Mouse (Mus musculus): Measurements from ENCODE around the gene Cmah. TPM values are rescaled to one million over a fixed set of nuclear protein-coding genes. Genes with fewer than 3 reads are reported as not detected.

Cmah gene
- polyA plus RNA-seq, 1 experiment from 2014 or later = 0.37 TPM

- Histone ChIP-seq H3K27ac (ENCODE audit: low read depth, low read length) (no peak overlapping the region), H3K9ac (ENCODE audit: low read length) (no peak overlapping the region), H3K4me2 (ENCODE audit: low read depth, low read length, severe bottlenecking) (no peak overlapping the region), H3K4me1 (replicated peaks; ENCODE audit: control insufficient read depth, insufficient read depth, low read length) (no peaks in the 10 kb centered on the region), H3K36me3 (ENCODE audit: control insufficient read depth, insufficient read depth, low read length) (no peaks in the 10 kb centered on the region), H3K4me3 (ENCODE audit: low read depth, low read length) (no peak overlapping the region), H3K9me3 (ENCODE audit: control insufficient read depth, low read length) (no peaks in the 10 kb centered on the region), H3K27me3 (ENCODE audit: control insufficient read depth, insufficient read depth, low read length) (no peaks in the 10 kb centered on the region)
- no peak for ATAC-seq (replicated peaks; ENCODE audit: low FRiP score)
- WGBS = 90% methylated on average over 8 of the region's 8 CpGs
- DNase-seq (ENCODE audit: low spot score) = no peak
Measured at GRCm38 (mm10) chr13:24311011-24311940, 15.9 kb upstream of the Cmah start.

DNA sequence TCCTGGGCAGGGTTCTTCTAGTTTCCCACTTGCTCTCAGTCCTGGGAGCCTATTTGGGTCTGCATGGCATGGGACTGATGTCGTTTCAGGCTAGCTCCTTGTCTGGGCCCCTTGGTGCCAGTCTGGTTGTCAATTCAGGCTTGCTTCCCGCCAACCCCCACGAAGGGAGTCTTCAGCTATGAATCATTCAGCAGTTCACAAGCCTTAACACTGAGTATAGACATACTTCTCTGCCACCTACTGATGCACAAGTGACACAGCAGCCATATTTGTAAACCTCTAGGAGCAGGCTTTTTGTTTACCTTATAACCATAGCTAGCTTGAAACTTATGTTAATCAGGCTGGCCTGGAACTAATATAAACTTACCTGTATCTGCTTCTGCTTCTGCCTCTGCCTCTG lies 10.6 kb upstream of the Cmah start:
- H3K4me3 ChIP-seq (ENCODE audit: low read depth, low read length) = no peak overlapping the region
- no peaks in the 10 kb centered on the region for H3K36me3 ChIP-seq (ENCODE audit: control insufficient read depth, insufficient read depth, low read length)
- H3K27ac ChIP-seq (ENCODE audit: low read depth, low read length) = no peak overlapping the region
- H3K4me1 ChIP-seq (replicated peaks; ENCODE audit: control insufficient read depth, insufficient read depth, low read length) = no peaks in the 10 kb centered on the region
- ATAC-seq (replicated peaks; ENCODE audit: low FRiP score) (no peak), DNase-seq (ENCODE audit: low spot score) (no peak)
- H3K27me3 ChIP-seq (ENCODE audit: control insufficient read depth, insufficient read depth, low read length) = no peaks in the 10 kb centered on the region
- 82% methylated on average over 3 of the region's 3 CpGs for WGBS
- no peak overlapping the region for H3K4me2 ChIP-seq (ENCODE audit: low read depth, low read length, severe bottlenecking)
- no peak overlapping the region for H3K9ac ChIP-seq (ENCODE audit: low read length)
- no peaks in the 10 kb centered on the region for H3K9me3 ChIP-seq (ENCODE audit: control insufficient read depth, low read length)

DNA sequence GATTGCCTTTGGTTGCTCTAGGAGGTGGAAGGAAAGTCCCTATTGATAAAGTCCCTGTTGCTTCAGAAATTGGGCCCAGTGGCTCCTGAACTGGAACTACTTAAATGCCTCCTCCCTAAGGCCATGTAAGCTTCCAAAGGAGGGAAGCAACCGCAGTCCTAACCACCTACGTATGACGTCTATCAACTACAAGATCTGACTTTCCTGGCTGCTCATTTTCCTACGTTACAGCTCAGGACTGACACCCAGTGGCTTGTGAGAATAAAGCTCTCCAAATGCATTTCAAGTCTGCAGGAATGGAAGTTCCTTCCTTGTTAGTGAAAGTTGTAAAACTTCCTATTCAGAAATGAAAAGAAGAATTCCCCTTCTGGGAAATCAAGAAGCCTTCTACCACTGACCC lies 8.6 kb upstream of the Cmah start:
- Histone ChIP-seq H3K27me3 (ENCODE audit: control insufficient read depth, insufficient read depth, low read length) (no peaks in the 10 kb centered on the region), H3K9me3 (ENCODE audit: control insufficient read depth, low read length) (no peaks in the 10 kb centered on the region), H3K36me3 (ENCODE audit: control insufficient read depth, insufficient read depth, low read length) (no peaks in the 10 kb centered on the region), H3K27ac (ENCODE audit: low read depth, low read length) (no peak overlapping the region), H3K4me2 (ENCODE audit: low read depth, low read length, severe bottlenecking) (no peak overlapping the region), H3K4me3 (ENCODE audit: low read depth, low read length) (no peak overlapping the region), H3K9ac (ENCODE audit: low read length) (no peak overlapping the region), H3K4me1 (replicated peaks; ENCODE audit: control insufficient read depth, insufficient read depth, low read length) (no peaks in the 10 kb centered on the region)
- no peak for DNase-seq (ENCODE audit: low spot score)
- ATAC-seq (replicated peaks; ENCODE audit: low FRiP score) = no peak
- WGBS = 42% methylated on average over 4 of the region's 4 CpGs

DNA sequence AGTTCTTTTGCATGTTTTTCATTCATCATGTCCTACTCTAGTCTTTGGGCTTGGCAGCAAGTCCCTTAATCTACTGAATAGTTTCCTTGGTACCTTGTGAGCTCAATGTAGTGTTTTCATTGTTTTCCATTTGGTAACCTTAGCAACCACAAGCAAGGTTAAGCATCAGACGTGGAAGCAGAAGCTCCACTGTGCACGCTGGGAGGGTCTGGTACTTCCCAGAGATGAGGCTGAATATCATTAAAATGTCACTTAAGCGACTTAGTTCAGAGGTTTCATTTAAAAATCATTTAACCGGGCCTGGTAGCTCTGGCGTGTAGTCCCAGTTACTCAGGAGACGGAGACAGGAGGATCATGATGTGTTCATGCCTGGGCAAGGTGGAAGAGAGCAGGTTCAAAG lies 5.9 kb upstream of the Cmah start:
- no peak for ATAC-seq (replicated peaks; ENCODE audit: low FRiP score)
- H3K27me3 ChIP-seq (ENCODE audit: control insufficient read depth, insufficient read depth, low read length) = no peaks in the 10 kb centered on the region
- no peak overlapping the region for H3K4me3 ChIP-seq (ENCODE audit: low read depth, low read length)
- no peaks in the 10 kb centered on the region for H3K4me1 ChIP-seq (replicated peaks; ENCODE audit: control insufficient read depth, insufficient read depth, low read length)
- DNase-seq (ENCODE audit: low spot score) = no peak
- no peaks in the 10 kb centered on the region for H3K9me3 ChIP-seq (ENCODE audit: control insufficient read depth, low read length)
- H3K4me2 ChIP-seq (ENCODE audit: low read depth, low read length, severe bottlenecking) = no peak overlapping the region
- no peak overlapping the region for H3K9ac ChIP-seq (ENCODE audit: low read length)
- WGBS = 66% methylated on average over 6 of the region's 6 CpGs
- no peaks in the 10 kb centered on the region for H3K36me3 ChIP-seq (ENCODE audit: control insufficient read depth, insufficient read depth, low read length)
- no peak overlapping the region for H3K27ac ChIP-seq (ENCODE audit: low read depth, low read length)

DNA sequence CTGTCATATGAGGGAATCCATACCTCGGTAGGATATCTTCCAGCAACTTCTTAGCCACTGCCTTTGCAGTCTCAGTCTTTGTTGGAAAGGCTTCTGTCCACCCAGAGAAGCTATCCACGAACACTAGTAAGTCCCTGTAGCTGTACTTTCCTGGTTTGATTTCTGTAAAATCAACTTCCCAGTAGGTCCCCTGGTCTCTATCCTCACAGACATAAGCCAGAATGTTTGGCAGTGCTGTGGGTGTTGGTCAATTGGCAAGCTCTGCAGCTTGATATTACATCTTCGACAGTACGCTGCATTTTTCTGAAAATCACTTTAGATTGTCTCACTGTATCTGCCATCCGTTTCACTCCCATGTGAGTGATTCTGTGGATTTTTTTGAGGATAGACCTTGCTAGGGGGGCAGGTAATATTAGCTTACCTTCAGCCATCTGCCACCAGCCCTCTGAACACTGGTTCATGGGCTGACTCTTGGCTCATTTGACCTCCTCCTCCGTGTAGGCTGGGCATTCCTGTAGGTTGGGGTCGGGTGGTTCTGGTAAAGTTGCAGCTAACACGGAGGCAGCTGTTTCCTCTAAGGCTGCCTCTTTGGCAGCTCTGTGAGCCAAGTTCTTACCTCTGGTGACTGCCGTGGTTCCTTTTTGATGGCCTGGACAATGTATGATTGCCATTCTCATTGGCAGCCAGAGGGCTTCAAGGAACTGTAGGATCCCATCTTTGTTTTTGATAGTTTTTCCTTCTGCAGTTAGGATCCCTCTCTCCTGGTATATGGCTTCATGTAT lies 1.0 kb downstream of the Cmah start:
- Histone ChIP-seq H3K9me3 (ENCODE audit: control insufficient read depth, low read length) (no peaks in the 10 kb centered on the region), H3K36me3 (ENCODE audit: control insufficient read depth, insufficient read depth, low read length) (no peaks in the 10 kb centered on the region), H3K4me1 (replicated peaks; ENCODE audit: control insufficient read depth, insufficient read depth, low read length) (no peaks in the 10 kb centered on the region), H3K9ac (ENCODE audit: low read length) (no peak overlapping the region), H3K4me2 (ENCODE audit: low read depth, low read length, severe bottlenecking) (no peak overlapping the region), H3K27me3 (ENCODE audit: control insufficient read depth, insufficient read depth, low read length) (no peaks in the 10 kb centered on the region), H3K27ac (ENCODE audit: low read depth, low read length) (no peak overlapping the region), H3K4me3 (ENCODE audit: low read depth, low read length) (no peak overlapping the region)
- DNase-seq (ENCODE audit: low spot score) (no peak), ATAC-seq (replicated peaks; ENCODE audit: low FRiP score) (no peak)
- WGBS = 85% methylated on average over 9 of the region's 9 CpGs

- H3K9ac ChIP-seq (ENCODE audit: low read length) = no peak overlapping the region
- no peak overlapping the region for H3K27ac ChIP-seq (ENCODE audit: low read depth, low read length)
- WGBS = 84% methylated on average over 4 of the region's 4 CpGs
Measured at GRCm38 (mm10) chr13:24330128-24330527, 2.9 kb downstream of the Cmah start.

GRCm38 (mm10) chr13:24330836-24331523 lies 3.8 kb downstream of the Cmah start:
- H3K4me2 ChIP-seq (ENCODE audit: low read depth, low read length, severe bottlenecking) = no peak overlapping the region
- H3K9me3 ChIP-seq (ENCODE audit: control insufficient read depth, low read length) = no peaks in the 10 kb centered on the region
- no peaks in the 10 kb centered on the region for H3K36me3 ChIP-seq (ENCODE audit: control insufficient read depth, insufficient read depth, low read length)
- H3K4me1 ChIP-seq (replicated peaks; ENCODE audit: control insufficient read depth, insufficient read depth, low read length) = no peaks in the 10 kb centered on the region
- H3K27me3 ChIP-seq (ENCODE audit: control insufficient read depth, insufficient read depth, low read length) = no peaks in the 10 kb centered on the region
- H3K4me3 ChIP-seq (ENCODE audit: low read depth, low read length) = no peak overlapping the region
- no peak for ATAC-seq (replicated peaks; ENCODE audit: low FRiP score)
- H3K9ac ChIP-seq (ENCODE audit: low read length) = no peak overlapping the region
- no peak for DNase-seq (ENCODE audit: low spot score)
- no peak overlapping the region for H3K27ac ChIP-seq (ENCODE audit: low read depth, low read length)
- 80% methylated on average over 7 of the region's 7 CpGs for WGBS

More at GRCm38 (mm10) chr13:24330128-24330527, 2.9 kb downstream of the Cmah start:
- H3K27me3 ChIP-seq (ENCODE audit: control insufficient read depth, insufficient read depth, low read length) = no peaks in the 10 kb centered on the region
- no peak overlapping the region for H3K4me3 ChIP-seq (ENCODE audit: low read depth, low read length)
- DNase-seq (ENCODE audit: low spot score) = no peak
- ATAC-seq (replicated peaks; ENCODE audit: low FRiP score) = no peak
- no peak overlapping the region for H3K4me2 ChIP-seq (ENCODE audit: low read depth, low read length, severe bottlenecking)
- no peaks in the 10 kb centered on the region for H3K9me3 ChIP-seq (ENCODE audit: control insufficient read depth, low read length)
- H3K4me1 ChIP-seq (replicated peaks; ENCODE audit: control insufficient read depth, insufficient read depth, low read length) = no peaks in the 10 kb centered on the region
- H3K36me3 ChIP-seq (ENCODE audit: control insufficient read depth, insufficient read depth, low read length) = no peaks in the 10 kb centered on the region

DNA sequence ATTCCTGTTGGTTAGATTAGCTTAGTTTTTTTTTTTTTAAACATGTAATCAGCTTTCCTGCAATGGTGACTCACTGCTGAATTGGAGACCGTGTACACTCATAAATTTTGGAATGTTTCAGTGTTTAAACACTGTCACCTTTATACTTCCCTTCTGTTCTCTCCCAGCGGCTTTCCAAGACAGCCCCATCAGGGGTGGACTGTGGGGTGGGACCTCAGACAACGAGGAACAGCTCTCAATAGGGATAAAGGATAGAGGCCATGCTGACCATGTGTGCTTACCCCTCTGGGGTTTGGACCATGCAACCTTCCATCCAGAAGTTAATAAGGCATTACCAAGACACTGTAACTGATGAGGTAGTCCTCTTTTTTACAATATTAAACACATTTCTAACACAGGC lies 5.3 kb downstream of the Cmah start:
- WGBS = 61% methylated on average over 3 of the region's 3 CpGs
- Histone ChIP-seq H3K27me3 (ENCODE audit: control insufficient read depth, insufficient read depth, low read length) (no peaks in the 10 kb centered on the region), H3K4me1 (replicated peaks; ENCODE audit: control insufficient read depth, insufficient read depth, low read length) (no peaks in the 10 kb centered on the region), H3K4me2 (ENCODE audit: low read depth, low read length, severe bottlenecking) (no peak overlapping the region), H3K4me3 (ENCODE audit: low read depth, low read length) (no peak overlapping the region), H3K27ac (ENCODE audit: low read depth, low read length) (no peak overlapping the region), H3K9ac (ENCODE audit: low read length) (no peak overlapping the region), H3K36me3 (ENCODE audit: control insufficient read depth, insufficient read depth, low read length) (no peaks in the 10 kb centered on the region), H3K9me3 (ENCODE audit: control insufficient read depth, low read length) (no peaks in the 10 kb centered on the region)
- DNase-seq (ENCODE audit: low spot score) (no peak), ATAC-seq (replicated peaks; ENCODE audit: low FRiP score) (no peak)

Measured in forebrain, embryonic 11.5 days (tissue).